ENCODE assay signal across 8 mouse cellular contexts in genomic region chr10:26771938-26772623, GRCm38 (mm10). TPM values are rescaled to one million over a fixed set of nuclear protein-coding genes. Genes with fewer than 3 reads are reported as not detected.
DNase-seq lines count a peak whose midpoint lies in the region; ATAC-seq lines count a peak whose summit lies in the region.

No protein-coding gene starts in this region.

- H3K4me3 ChIP-seq in hindbrain, embryonic 13.5 days: peak overlapping the region; percentile 55

- no peaks in the 10 kb centered on the region for H3K9me3 ChIP-seq in hindbrain, embryonic 13.5 days

- H3K27me3 ChIP-seq in hindbrain, embryonic 13.5 days: no peaks in the 10 kb centered on the region

- no peaks in the 10 kb centered on the region for H3K36me3 ChIP-seq in hindbrain, embryonic 13.5 days

- peak overlapping the region; percentile 82 for H3K4me2 ChIP-seq in hindbrain, embryonic 13.5 days

- DNase-seq in R1 (ENCODE audit: low read depth, low spot score): peak; percentile 92
- peak; percentile 37 to 45 for DNase-seq in cerebellum, postnatal 14 days
- DNase-seq in frontal cortex, postnatal 25 days (ENCODE audit: low spot score in 2 of 2): peak; percentile 37 to 41
- peak; percentile 44 to 52 for DNase-seq in layer of hippocampus, postnatal 36 days
- peak; percentile 88 for DNase-seq in lung, postnatal 25 days (ENCODE audit: low spot score)
- peak; percentile 86 for DNase-seq in retina, embryonic 14.5 days (ENCODE audit: low spot score)
- peak; percentile 69 to 75 for DNase-seq in thymus, postnatal 36 days

- ATAC-seq in hindbrain, embryonic 13.5 days (ENCODE audit: low FRiP score): peak; percentile 96

- H3K4me1 ChIP-seq in hindbrain, embryonic 13.5 days (replicated peaks): peaks cover 14% of the 10 kb centered on the region

- H3K27ac ChIP-seq in hindbrain, embryonic 13.5 days: peak overlapping the region; percentile 86

- peak overlapping the region; percentile 73 for H3K9ac ChIP-seq in hindbrain, embryonic 13.5 days

- 7% methylated on average over 15 of the region's 15 CpGs for WGBS in hindbrain, embryonic 13.5 days

RNA-seq across cellular contexts. Expression of gene Arhgap18, which starts 18.9 kb away (rescaled TPM):
- 12.1 and 14.0 TPM in 2 replicates for polyA plus RNA-seq in hindbrain, embryonic 13.5 days (2015; fragmentation: Nextera tagmentation; extraction: Ambion mirVana)
- 1 to 10 TPM; 6.7 to 7.2 TPM for total RNA-seq in layer of hippocampus, postnatal 36 days (2021)

Comparison
In these comparisons a context has a peak if more than half of its experiments do, and no peak if none do; other contexts are left out.
1. Peak in every context shown above with its lines: DNase-seq, ATAC-seq, H3K4me3 ChIP-seq and H3K27ac ChIP-seq.
2. DNase-seq: peak in every context shown above with its lines; median percentile 92 in R1; 88 in lung, postnatal 25 days; 86 in retina, embryonic 14.5 days; 72 in thymus, postnatal 36 days; 48 in layer of hippocampus, postnatal 36 days; 41 in cerebellum, postnatal 14 days; 39 in frontal cortex, postnatal 25 days.